Mouse (Mus musculus): ENCODE results near the gene Ccdc184.

- TF ChIP-seq CTCF (conservative IDR thresholded peaks at IDR 0.05; ENCODE audit: insufficient read depth, insufficient read length, low read depth, low read length), result no peak
- TF ChIP-seq POLR2A (IDR thresholded peaks at IDR 0.05; ENCODE audit: low read depth, low read length), result no peak
These were observed 27.2 kb upstream of the Ccdc184 start for GRCm38 (mm10) chr15:98139763-98140162.
